Mouse (Mus musculus) CD4-positive naive resting alpha-beta T cell, adult 76 days (primary cell): ENCODE data around the gene Gm17490. TPM values are rescaled to one million over a fixed set of nuclear protein-coding genes. Genes with fewer than 3 reads are reported as not detected.

Source experiments
- total RNA-seq: library from RNA; stranded (reverse); gene quantifications from one replicate; pipeline ENCODE4 v1.2.4, GENCODE M21; 2023

The Gm17490 gene
- not detected for total RNA-seq

DNA sequence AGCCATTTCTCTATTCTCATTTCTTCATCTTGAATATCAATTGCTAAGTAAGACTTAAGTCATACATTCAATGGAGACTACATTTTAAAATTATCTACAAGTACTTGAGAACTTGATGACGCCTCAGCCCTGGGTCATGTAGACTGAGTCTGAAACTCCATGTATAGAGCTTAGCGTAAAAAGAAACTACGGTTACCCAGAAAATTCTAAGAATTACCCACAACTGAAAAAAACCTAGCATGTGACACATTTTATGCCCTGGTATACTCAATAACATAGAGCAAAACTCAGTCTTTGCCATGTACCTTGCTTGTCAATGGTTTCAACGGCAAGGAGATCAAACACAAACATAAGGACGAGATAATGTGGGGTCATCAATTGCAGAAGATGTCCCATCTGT lies at the start of gene Gm17490:
Gm17490 (minus strand) TSS at position 375 of the 400 bp plus-strand sequence.

GRCm38 (mm10) chr2:11642451-11642941 lies 16.4 kb upstream of the Gm17490 start, which contains the start of gene Il2ra:
TSS of gene Il2ra (plus strand) at chr2:11642807.

GRCm38 (mm10) chr2:11604053-11604452 lies 22.0 kb downstream of the Gm17490 start, which contains the start of gene Rbm17:
TSS of gene Rbm17 (minus strand) at chr2:11604153.

Other genes starting within 250 kb of the Gm17490 start
- gene Pfkfb3, start 72.2 kb downstream of the Gm17490 start, total RNA-seq: 39.5 TPM
- 167 TPM for gene Rbm17, start 22.1 kb downstream of the Gm17490 start, total RNA-seq
- gene Il2ra, start 16.5 kb upstream of the Gm17490 start, total RNA-seq: 7.0 TPM
- 7.0 TPM for gene Il15ra, start 79.0 kb upstream of the Gm17490 start, total RNA-seq
- gene Fbh1, start 151.3 kb upstream of the Gm17490 start, total RNA-seq: 37.0 TPM
- gene Ankrd16, start 151.6 kb upstream of the Gm17490 start, total RNA-seq: 70.5 TPM